Mouse (Mus musculus) C2C12 (cell line): Measurements from ENCODE around the gene Cped1. TPM values are rescaled to one million over a fixed set of nuclear protein-coding genes. Genes with fewer than 3 reads are reported as not detected.

ENCODE experiments used
- H3K27me3 ChIP-seq: one replicate; pipeline ENCODE4 v1.6.1; 2011; ENCODE audit not compliant: control insufficient read depth, insufficient read depth, insufficient read length
- H3K36me3 ChIP-seq: one replicate; pipeline ENCODE4 v1.6.1; 2011; ENCODE audit not compliant: control insufficient read depth, insufficient read depth
- H3K4me3 ChIP-seq: one replicate; pipeline ENCODE4 v1.5.1; 2011; ENCODE audit warnings: mild to moderate bottlenecking, control low read depth; ENCODE audit not compliant: poor library complexity, insufficient read depth, severe bottlenecking
- H3K79me2 ChIP-seq: one replicate; pipeline ENCODE4 v1.6.1; 2011; ENCODE audit not compliant: control insufficient read depth, insufficient read depth
- H3K79me3 ChIP-seq: one replicate; pipeline ENCODE4 v1.6.1; 2011; ENCODE audit warnings: low read depth, control low read depth
- H3ac ChIP-seq: one replicate; pipeline ENCODE3; 2011; ENCODE audit warnings: low read depth; ENCODE audit not compliant: control insufficient read depth, insufficient read length
- CEBPB ChIP-seq: IDR thresholded peaks from one replicate; pipeline ENCODE4 v1.6.1; 2011; ENCODE audit warnings: low read depth, mild to moderate bottlenecking, control low read depth, moderate library complexity
- CTCF ChIP-seq: IDR thresholded peaks from one replicate; pipeline ENCODE4 v1.5.1; 2011; ENCODE audit not compliant: control insufficient read depth, insufficient read depth, insufficient read length
- FOSL1 ChIP-seq: IDR thresholded peaks from one replicate; pipeline ENCODE4 v1.8.0; 2011; ENCODE audit warnings: mild to moderate bottlenecking, low read length; ENCODE audit not compliant: poor library complexity, insufficient read depth, severe bottlenecking
- MAX ChIP-seq: IDR thresholded peaks from one replicate; pipeline ENCODE4 v1.6.1; 2011; ENCODE audit warnings: mild to moderate bottlenecking, control low read depth
- MYOD1 ChIP-seq: IDR thresholded peaks from one replicate; pipeline ENCODE4 v1.6.1; 2011; ENCODE audit warnings: low read depth; ENCODE audit not compliant: control insufficient read depth, insufficient read length
- MYOG ChIP-seq: IDR thresholded peaks from one replicate; pipeline ENCODE4 v1.6.1; 2011; ENCODE audit not compliant: control insufficient read depth, insufficient read length; ENCODE audit errors: extremely low read depth
- USF1 ChIP-seq: IDR thresholded peaks from one replicate; pipeline ENCODE4 v1.6.1; 2011; ENCODE audit warnings: low read depth, mild to moderate bottlenecking, control low read depth, moderate library complexity
- polyA plus RNA-seq: library from polyadenylated mRNA; unstranded; fragments of >200 nt; fragmentation: generic; extraction: Trizol; gene quantifications from one replicate; pipeline ENCODE4 v1.2.1, GENCODE M21; 2012; ENCODE audit warnings: missing spikeins

The Cped1 gene
- polyA plus RNA-seq, 1 experiment, result 1.2 TPM

DNA sequence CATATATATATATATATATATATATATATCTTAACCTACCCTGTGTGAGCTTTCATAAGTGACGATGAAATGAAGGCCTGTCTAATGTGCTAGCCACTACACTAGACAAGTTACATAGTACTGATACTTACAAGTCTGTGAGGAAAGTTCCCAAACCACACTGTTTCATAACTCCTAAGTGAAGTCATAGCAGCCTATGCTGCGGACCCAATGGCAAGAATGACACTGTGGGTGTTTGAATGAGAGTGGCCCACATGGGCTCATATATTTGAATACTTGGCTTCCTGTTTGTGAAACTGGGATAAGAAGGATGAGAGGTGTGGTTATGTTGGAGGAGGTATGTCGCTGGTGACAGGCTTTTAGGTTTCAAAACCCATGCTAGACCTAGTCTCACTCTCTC is 67.3 kb downstream of the Cped1 start:
- no peaks in the 10 kb centered on the region for H3K36me3 ChIP-seq
- H3K79me2 ChIP-seq, result no peaks in the 10 kb centered on the region
- no peaks in the 10 kb centered on the region for H3K27me3 ChIP-seq
- H3K79me3 ChIP-seq, result no peaks in the 10 kb centered on the region
- TF ChIP-seq MAX (no peak), FOSL1 (no peak), USF1 (no peak), MYOD1 (no peak), CTCF (no peak), MYOG (no peak), CEBPB (no peak)
- H3K4me3 ChIP-seq, result no peak overlapping the region
- H3ac ChIP-seq, result no peak overlapping the region

DNA sequence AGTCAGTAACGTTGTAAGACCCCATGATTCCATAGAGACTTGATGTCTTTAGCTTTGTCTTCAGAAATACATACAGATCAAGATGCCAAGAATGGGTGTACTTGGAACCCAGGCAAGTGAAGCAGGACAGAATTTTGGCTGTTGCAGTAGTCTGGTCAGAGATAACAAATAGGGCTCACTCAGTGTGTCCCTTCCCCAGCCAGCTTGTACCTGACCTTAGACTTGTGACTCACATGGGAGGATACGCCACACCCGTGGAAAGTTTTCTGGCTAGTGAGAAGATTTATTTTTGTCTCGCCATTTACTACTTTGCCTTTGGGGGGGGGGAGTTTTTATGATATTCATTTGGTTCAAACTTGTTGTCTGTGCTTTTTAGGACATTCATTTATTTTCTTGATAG is 78.6 kb downstream of the Cped1 start:
- H3ac ChIP-seq, result no peak overlapping the region

DNA sequence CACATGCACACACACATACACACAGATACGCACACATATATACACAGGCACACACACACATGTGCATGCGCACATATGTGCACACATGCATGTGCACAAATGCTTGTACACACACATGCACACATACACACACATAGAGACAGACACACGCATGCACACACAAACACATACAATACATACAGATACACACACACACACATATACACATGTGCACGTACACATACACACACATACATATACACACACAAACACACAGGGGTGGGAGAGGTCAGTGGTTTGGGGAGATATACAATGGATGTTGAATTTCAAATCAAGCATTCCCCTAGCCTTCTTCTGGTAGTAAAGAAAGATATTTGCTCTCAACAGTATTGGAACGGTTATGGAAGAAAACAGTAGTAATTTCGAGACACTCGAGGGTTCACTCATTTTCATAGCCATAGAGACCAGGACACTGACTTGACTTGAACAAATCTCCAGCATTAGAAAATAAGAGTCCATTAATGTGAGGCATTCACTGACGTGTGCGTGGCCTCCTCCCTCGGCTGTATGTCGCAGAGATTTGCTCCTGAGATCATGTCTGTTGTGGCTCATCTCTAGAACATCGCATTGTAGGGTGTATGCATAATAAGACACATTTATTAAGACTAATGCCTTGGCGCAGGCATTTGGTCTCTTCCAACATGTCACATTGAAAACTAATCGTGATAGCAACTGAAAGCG is 85.0 kb downstream of the Cped1 start:
- Histone ChIP-seq H3ac (no peak overlapping the region), H3K36me3 (no peaks in the 10 kb centered on the region), H3K4me3 (no peak overlapping the region), H3K79me2 (no peaks in the 10 kb centered on the region), H3K79me3 (no peaks in the 10 kb centered on the region), H3K27me3 (no peaks in the 10 kb centered on the region)
- TF ChIP-seq CEBPB, result no peak
- no peak for TF ChIP-seq MYOG
- TF ChIP-seq CTCF, result no peak
- TF ChIP-seq FOSL1, result no peak
- no peak for TF ChIP-seq MYOD1
- no peak for TF ChIP-seq USF1
- no peak for TF ChIP-seq MAX

More for the DNA sequence above, 78.6 kb downstream of the Cped1 start:
- no peaks in the 10 kb centered on the region for H3K79me2 ChIP-seq
- no peaks in the 10 kb centered on the region for H3K27me3 ChIP-seq
- no peaks in the 10 kb centered on the region for H3K36me3 ChIP-seq
- H3K79me3 ChIP-seq, result no peaks in the 10 kb centered on the region
- no peak for TF ChIP-seq MYOG
- TF ChIP-seq FOSL1, result no peak
- no peak for TF ChIP-seq USF1
- no peak for TF ChIP-seq CEBPB
- no peak for TF ChIP-seq CTCF
- no peak for TF ChIP-seq MAX
- TF ChIP-seq MYOD1, result no peak
- no peak overlapping the region for H3K4me3 ChIP-seq

DNA sequence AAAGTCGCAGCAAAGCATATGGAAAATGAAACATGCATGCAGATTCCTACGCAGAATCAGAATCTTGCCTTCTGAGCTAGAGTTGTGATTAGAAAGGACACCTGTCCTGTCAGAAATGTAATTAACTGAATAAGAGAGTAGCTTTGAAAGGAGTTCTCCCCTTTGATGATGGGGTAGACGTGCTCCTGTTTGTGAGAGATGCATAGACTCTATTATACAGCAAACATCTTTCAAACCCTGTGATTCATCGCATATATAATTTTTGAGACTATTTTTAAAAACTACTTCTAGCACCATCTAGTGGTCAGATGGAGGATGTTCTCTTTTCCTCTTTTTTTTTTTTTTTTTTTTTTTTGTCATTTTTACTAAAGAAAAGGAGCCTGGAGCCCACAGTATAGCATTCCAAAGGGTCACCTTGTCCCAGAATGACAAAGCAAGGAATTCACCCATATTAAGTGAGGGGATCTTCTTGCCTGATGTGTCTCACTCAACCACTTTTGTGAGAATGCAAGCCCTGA is 85.7 kb downstream of the Cped1 start:
- H3K4me3 ChIP-seq, result no peak overlapping the region
- no peaks in the 10 kb centered on the region for H3K79me3 ChIP-seq
- no peak overlapping the region for H3ac ChIP-seq
- H3K27me3 ChIP-seq, result no peaks in the 10 kb centered on the region
- no peaks in the 10 kb centered on the region for H3K36me3 ChIP-seq
- H3K79me2 ChIP-seq, result no peaks in the 10 kb centered on the region
- TF ChIP-seq CTCF (no peak), MAX (no peak), FOSL1 (no peak), USF1 (no peak), MYOD1 (no peak), MYOG (no peak), CEBPB (no peak)

DNA sequence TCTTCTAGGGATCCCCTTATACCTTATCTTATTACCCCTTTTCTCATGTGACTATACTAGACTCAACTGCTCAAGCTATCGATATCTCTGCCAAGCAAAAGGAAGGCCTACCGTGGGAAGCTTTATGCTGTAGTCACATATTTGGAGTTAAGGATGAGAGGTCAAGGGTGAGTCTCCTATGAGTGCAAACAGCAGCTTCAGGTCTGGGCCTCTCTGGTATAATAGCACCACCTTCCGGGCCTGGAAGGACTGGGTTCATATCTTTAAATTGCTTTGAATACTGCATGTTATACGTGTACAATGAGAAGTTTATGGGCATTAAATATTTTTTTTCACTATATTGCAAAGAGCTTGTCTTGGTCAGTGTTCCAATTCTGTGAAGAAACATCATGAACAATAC is 87.0 kb downstream of the Cped1 start:
- Histone ChIP-seq H3ac (no peak overlapping the region), H3K79me2 (no peaks in the 10 kb centered on the region), H3K27me3 (no peaks in the 10 kb centered on the region), H3K4me3 (no peak overlapping the region), H3K79me3 (no peaks in the 10 kb centered on the region), H3K36me3 (no peaks in the 10 kb centered on the region)
- TF ChIP-seq MAX (no peak), MYOG (no peak), FOSL1 (no peak), USF1 (no peak), MYOD1 (no peak), CEBPB (no peak), CTCF (no peak)
